Mouse (Mus musculus) heart, adult 2 months (tissue): Measurements from ENCODE around the gene D630003M21Rik.

Experiments used
- CTCF ChIP-seq: fragments of 200-600 bp; IDR thresholded peaks from 2 replicates; pipeline ENCODE4 v1.8.1; 2022; ENCODE audit warnings: antibody characterized with exemption, mild to moderate bottlenecking, moderate library complexity
- EP300 ChIP-seq: fragments of 200-500 bp; IDR thresholded peaks from 2 replicates; pipeline ENCODE4 v1.6.1; 2011; ENCODE audit warnings: low read depth, low read length, control low read depth; ENCODE audit not compliant: insufficient read depth
- POLR2A ChIP-seq: fragments of 200-500 bp; IDR thresholded peaks from 2 replicates; pipeline ENCODE4 v1.6.1; 2011; ENCODE audit warnings: mild to moderate bottlenecking, low read depth, low read length, control low read depth; ENCODE audit not compliant: insufficient read depth

- TF ChIP-seq CTCF = no peak
- no peak for TF ChIP-seq POLR2A
- TF ChIP-seq EP300 = no peak
These were observed 4.1 kb upstream of the D630003M21Rik start for GRCm38 (mm10) chr2:158233106-158233505.
